Mouse (Mus musculus) heart, adult 8-10 months (tissue): ENCODE results near the gene Veph1. TPM values are rescaled to one million over a fixed set of nuclear protein-coding genes. Genes with fewer than 3 reads are reported as not detected.

Experiments
- DNase-seq: peaks from one replicate; pipeline ENCODE4 v3.0.0; 2022; ENCODE audit warnings: low spot score
- total RNA-seq, 4 experiments: library from RNA; stranded (reverse); gene quantifications; 2 replicates each; pipeline ENCODE4 v1.2.4; 2022

The Veph1 gene
- total RNA-seq, 4 experiments from 2014 or later, result 0.03 TPM; not detected in 3

GRCm38 (mm10) chr3:66025454-66025853 is 271.2 kb downstream of the Veph1 start:
- no peak for DNase-seq

- DNase-seq, result no peak
These were observed 272.3 kb downstream of the Veph1 start for GRCm38 (mm10) chr3:66024220-66024792.

- no peak for DNase-seq
These were observed 277.5 kb downstream of the Veph1 start for GRCm38 (mm10) chr3:66019171-66019570.

GRCm38 (mm10) chr3:66007632-66008401 is 288.8 kb downstream of the Veph1 start:
- DNase-seq, result peak; percentile 36

GRCm38 (mm10) chr3:66004989-66005388 is 291.6 kb downstream of the Veph1 start:
- DNase-seq, result no peak

- DNase-seq, result no peak
These were observed 292.3 kb downstream of the Veph1 start for GRCm38 (mm10) chr3:66004220-66004951.

Other genes with a start within 250 kb of the Veph1 start
- under 1 TPM; 0.37 to 0.98 (median 0.55) TPM for gene Ptx3, start 76.9 kb downstream of the Veph1 start, total RNA-seq